Mouse (Mus musculus) heart, adult 2 months (tissue): Measurements from ENCODE around the gene Med20. TPM values are rescaled to one million over a fixed set of nuclear protein-coding genes. Genes with fewer than 3 reads are reported as not detected.

Source experiments
- DNase-seq, 2 experiments: peaks; one replicate each; pipeline ENCODE4 v3.0.0; 2021
- H3K27ac ChIP-seq: fragments of 200-600 bp; 2 replicates; pipeline ENCODE4 v1.8.1; 2022
- H3K27me3 ChIP-seq: fragments of 200-500 bp; 2 replicates; pipeline ENCODE4 v1.6.1; 2012; ENCODE audit warnings: mild to moderate bottlenecking, low read length, inconsistent platforms, mixed read lengths; ENCODE audit not compliant: control insufficient read depth, insufficient read depth
- H3K36me3 ChIP-seq: fragments of 200-500 bp; 2 replicates; pipeline ENCODE4 v1.6.1; 2012; ENCODE audit warnings: low read length, inconsistent platforms; ENCODE audit not compliant: control insufficient read depth, insufficient read depth
- H3K4me1 ChIP-seq: fragments of 200-500 bp; 2 replicates; pipeline ENCODE4 v1.6.1; 2011; ENCODE audit warnings: low read length; ENCODE audit not compliant: control insufficient read depth, insufficient read depth
- H3K4me3 ChIP-seq: fragments of 200-600 bp; 2 replicates; pipeline ENCODE4 v1.8.1; 2022
- H3K79me2 ChIP-seq: fragments of 200-500 bp; replicated peaks from 2 replicates; pipeline ENCODE4 v1.6.1; 2012; ENCODE audit warnings: mild to moderate bottlenecking, inconsistent platforms, low read length, moderate library complexity, mixed read lengths; ENCODE audit not compliant: control insufficient read depth, insufficient read depth
- H3K9ac ChIP-seq: fragments of 200-500 bp; 2 replicates; pipeline ENCODE4 v1.6.1; 2012; ENCODE audit warnings: low read depth, mild to moderate bottlenecking, control low read depth, inconsistent platforms, low read length, mixed read lengths
- CTCF ChIP-seq: fragments of 200-600 bp; IDR thresholded peaks from 2 replicates; pipeline ENCODE4 v1.8.1; 2022; ENCODE audit warnings: antibody characterized with exemption, mild to moderate bottlenecking, moderate library complexity
- EP300 ChIP-seq: fragments of 200-500 bp; IDR thresholded peaks from 2 replicates; pipeline ENCODE4 v1.6.1; 2011; ENCODE audit warnings: low read depth, low read length, control low read depth; ENCODE audit not compliant: insufficient read depth
- POLR2A ChIP-seq: fragments of 200-500 bp; IDR thresholded peaks from 2 replicates; pipeline ENCODE4 v1.6.1; 2011; ENCODE audit warnings: mild to moderate bottlenecking, low read depth, low read length, control low read depth; ENCODE audit not compliant: insufficient read depth
- WGBS: fragments of 180-500 bp; shearing (Covaris S2); methylation state at CpG from one replicate; pipeline ENCODE4 v1.1.7; 2018; 5-methylcytosine and 5-hydroxymethylcytosine counted together
- intact Hi-C: fragments of 180-260 bp; cut with DNase I; formaldehyde crosslinking; loops from one replicate; pipeline ENCODE4 v1.15.1; 2025
- polyA plus RNA-seq: library from polyadenylated mRNA; depleted of rRNA; stranded (reverse); fragments of >200 nt; gene quantifications from 2 replicates; pipeline ENCODE4 v1.2.3, GENCODE M21; 2012
- total RNA-seq, 2 experiments: library from RNA; stranded (reverse); gene quantifications; 2 replicates each; pipeline ENCODE4 v1.2.3; 2021

Gene Med20
- total and polyA plus RNA-seq, 3 experiments = 13.5 to 17.4 (median 15.0) TPM

DNA sequence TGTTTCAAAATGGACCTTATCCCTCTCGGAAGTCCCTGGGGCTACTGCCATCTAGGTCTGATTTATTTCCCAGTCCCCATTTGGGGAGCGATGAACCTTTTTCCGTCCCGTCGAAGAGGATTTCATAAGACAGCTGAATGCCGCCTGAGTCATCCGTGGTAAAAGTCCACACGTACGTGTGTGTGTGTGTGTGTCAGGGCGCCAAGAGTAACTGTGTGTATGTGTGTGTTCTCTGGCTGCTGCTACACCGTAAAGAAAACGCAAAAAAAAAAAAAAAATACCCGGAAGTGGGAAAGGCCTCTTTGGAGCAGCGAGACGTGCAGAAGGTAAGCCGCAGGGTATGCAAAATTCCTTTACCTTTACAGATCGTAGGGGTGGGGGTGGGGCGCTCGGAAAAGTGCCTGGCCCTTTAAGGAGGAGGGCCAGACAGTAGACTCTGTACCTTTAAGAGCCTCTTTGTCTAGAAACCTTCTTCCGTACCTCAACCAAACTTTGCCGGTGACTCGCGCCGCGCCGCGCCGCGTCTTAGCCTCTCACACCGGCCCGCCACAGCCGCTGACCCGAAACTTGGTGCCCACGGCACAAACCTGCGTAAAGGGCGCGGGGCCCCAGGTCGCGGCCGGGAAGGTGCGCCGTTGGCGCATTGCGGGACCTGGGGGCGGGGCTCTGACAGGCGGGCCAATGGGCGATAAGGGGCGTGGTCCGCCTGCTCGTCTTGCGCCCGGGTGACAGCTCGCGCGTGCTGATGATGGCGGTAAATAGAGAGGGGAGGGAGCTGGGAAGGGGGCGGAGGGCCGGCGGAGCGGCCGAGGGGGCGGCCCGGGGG, 17.7 kb downstream of the Med20 start:
- H3K27ac ChIP-seq = peak overlapping the region; percentile 95
- H3K79me2 ChIP-seq = no peaks in the 10 kb centered on the region
- no peaks in the 10 kb centered on the region for H3K27me3 ChIP-seq
- intact Hi-C loops = loop anchor here (1.0 kb wide), 1 partner anchor 59 kb away; the partner anchor contains the start of gene Tomm6
- peaks cover 1% of the 10 kb centered on the region for H3K4me1 ChIP-seq
- peak overlapping the region; percentile 87 for H3K4me3 ChIP-seq
- WGBS = under 1% methylated on average over 63 of the region's 63 CpGs
- TF ChIP-seq CTCF (no peak), EP300 (0 out of 2 replicates have a peak, but pooled peaks have one; percentile 16), POLR2A (peak; percentile 24; the same call in 1 of the 2 replicates)
- DNase-seq = peak; percentile 95 to 96
- peaks cover 2% of the 10 kb centered on the region for H3K36me3 ChIP-seq
- H3K9ac ChIP-seq = peak overlapping the region; percentile 78

DNA sequence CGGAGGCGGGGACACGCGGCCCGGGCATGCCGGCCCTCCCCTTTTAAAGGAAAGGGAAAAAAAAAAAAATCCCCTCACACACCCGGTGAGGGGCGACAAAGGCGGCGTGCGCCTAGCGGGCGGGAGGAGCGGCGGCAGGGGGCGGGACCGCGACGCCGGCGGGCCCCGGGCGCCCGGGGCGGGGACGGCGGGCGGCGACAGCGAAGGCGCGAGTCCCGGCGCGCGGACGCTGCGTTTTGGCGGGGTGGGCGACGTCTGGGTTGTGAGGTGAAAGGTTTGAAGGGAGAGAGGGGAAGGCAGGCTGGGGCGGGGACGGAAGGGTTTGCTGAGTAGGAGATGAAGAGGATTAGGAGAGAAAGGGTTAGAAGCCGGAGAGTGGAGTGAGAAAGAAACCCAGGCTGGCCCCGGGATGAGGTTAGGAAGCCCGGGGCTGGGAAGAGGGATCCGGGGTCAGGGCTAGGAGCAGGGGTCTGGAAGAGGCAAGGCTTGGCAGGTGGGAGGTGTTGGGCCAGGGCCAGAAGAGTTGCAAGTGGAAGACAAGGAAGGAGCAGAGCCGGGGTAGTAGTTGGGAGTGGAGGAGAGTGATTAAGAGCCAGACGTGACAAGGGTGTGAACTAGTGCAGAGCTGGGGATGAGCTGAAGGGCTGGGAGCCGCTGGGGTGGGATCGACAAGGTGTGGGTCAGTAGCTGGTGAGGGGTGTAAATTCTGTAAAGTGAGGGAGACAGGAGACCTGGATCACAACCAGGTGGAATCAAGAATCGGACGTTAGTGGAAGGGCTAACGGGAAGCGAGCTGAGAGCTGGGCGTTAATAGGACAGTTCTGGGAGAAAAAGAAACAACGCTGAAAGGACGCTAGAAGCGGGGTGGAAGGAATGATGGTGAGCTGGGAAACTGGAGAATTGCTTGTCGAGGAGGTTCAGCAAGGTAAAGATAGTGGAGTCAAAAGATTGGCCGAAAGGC, 18.6 kb downstream of the Med20 start:
- H3K79me2 ChIP-seq = no peaks in the 10 kb centered on the region
- H3K27ac ChIP-seq = peak overlapping the region; percentile 95
- peaks cover 1% of the 10 kb centered on the region for H3K4me1 ChIP-seq
- intact Hi-C loops = loop anchor here (1.0 kb wide), 1 partner anchor 58 kb away; the partner anchor contains the start of gene Tomm6
- peaks cover 2% of the 10 kb centered on the region; the same call in 1 of the 2 replicates for H3K36me3 ChIP-seq
- H3K27me3 ChIP-seq = no peaks in the 10 kb centered on the region
- under 1% methylated on average over 60 of the region's 61 CpGs for WGBS
- TF ChIP-seq EP300 (no peak), POLR2A (no peak), CTCF (peak; percentile 57)
- peak overlapping the region; percentile 87 for H3K4me3 ChIP-seq
- H3K9ac ChIP-seq = peak overlapping the region; percentile 78
- no peak for DNase-seq

DNA sequence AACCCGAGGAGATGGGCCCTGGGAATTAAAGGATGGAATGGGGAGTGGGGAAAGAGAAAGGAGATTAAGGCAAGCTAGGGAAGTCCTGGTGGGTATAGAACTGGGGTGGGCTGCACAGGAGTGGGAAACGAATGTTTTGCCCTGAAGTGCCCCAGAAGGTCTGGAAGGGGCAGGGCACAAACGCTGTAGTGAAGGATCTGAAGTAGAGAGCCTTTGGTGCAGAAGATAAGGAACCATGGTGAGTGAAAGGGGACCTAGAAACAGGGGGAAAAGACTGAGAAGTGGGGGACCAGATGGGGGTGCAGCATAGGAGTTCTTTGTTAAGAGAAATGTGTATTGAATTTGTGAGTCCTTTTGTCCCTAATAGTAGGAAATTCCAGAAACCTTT, 19.3 kb downstream of the Med20 start, which contains the start of gene Usp49:
Gene Usp49, plus strand, starts transcription at position 13 of the 388 bp plus-strand sequence.
- Histone ChIP-seq H3K79me2 (no peaks in the 10 kb centered on the region; the same call in 1 of the 2 replicates), H3K9ac (peak within 1 kb of the TSS; percentile 78), H3K36me3 (no peaks in the 10 kb centered on the region), H3K27me3 (no peaks in the 10 kb centered on the region), H3K27ac (peak within 1 kb of the TSS; percentile 95), H3K4me3 (peak within 1 kb of the TSS; percentile 87), H3K4me1 (peaks cover 1% of the 10 kb centered on the region)
- no peak for DNase-seq
- TF ChIP-seq CTCF (no peak), EP300 (no peak), POLR2A (no peak)
- intact Hi-C loops = no loop called here
- WGBS = 3% methylated on average over 3 of the region's 3 CpGs

DNA sequence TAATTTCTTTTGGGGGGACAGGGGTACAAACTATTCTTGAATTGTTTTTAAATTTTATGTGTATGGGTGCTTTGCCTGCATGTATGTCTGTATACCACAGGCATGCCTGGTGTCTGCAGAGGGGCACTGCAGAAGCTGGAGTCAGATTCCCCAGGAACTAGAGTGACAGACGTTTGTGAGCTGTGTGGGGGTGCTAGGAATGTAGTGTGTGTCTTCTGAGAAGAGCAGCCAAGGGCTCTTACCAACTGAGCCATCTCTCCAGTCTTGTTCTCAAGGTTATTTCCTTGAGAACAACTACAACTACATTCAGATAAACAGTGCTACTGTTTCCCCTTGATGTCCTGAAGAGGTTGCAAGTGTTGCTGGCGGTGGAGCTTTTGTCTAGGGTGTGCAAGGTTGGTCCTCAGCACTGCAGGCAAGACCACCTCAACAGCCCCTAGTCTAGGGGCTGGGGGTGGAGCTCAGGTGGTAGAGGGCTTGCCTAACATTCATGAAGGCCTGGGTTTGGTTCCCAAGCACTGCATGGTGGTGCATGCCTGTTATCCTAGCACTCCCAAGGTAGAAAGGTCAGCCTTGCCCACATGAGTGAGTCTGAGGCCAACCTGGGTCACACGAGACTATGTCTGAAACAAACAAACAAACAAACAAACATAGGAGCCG, 20.9 kb downstream of the Med20 start:
- no peaks in the 10 kb centered on the region; the same call in 1 of the 2 replicates for H3K79me2 ChIP-seq
- H3K36me3 ChIP-seq = no peaks in the 10 kb centered on the region
- no peak overlapping the region for H3K4me3 ChIP-seq
- no peaks in the 10 kb centered on the region for H3K27me3 ChIP-seq
- TF ChIP-seq EP300 = no peak
- no peak for TF ChIP-seq POLR2A
- no peak for TF ChIP-seq CTCF
- peaks cover 1% of the 10 kb centered on the region for H3K4me1 ChIP-seq
- WGBS = 77% methylated on average over 4 of the region's 4 CpGs
- no peak overlapping the region for H3K27ac ChIP-seq
- intact Hi-C loops = no loop called here
- DNase-seq = no peak
- no peak overlapping the region for H3K9ac ChIP-seq

DNA sequence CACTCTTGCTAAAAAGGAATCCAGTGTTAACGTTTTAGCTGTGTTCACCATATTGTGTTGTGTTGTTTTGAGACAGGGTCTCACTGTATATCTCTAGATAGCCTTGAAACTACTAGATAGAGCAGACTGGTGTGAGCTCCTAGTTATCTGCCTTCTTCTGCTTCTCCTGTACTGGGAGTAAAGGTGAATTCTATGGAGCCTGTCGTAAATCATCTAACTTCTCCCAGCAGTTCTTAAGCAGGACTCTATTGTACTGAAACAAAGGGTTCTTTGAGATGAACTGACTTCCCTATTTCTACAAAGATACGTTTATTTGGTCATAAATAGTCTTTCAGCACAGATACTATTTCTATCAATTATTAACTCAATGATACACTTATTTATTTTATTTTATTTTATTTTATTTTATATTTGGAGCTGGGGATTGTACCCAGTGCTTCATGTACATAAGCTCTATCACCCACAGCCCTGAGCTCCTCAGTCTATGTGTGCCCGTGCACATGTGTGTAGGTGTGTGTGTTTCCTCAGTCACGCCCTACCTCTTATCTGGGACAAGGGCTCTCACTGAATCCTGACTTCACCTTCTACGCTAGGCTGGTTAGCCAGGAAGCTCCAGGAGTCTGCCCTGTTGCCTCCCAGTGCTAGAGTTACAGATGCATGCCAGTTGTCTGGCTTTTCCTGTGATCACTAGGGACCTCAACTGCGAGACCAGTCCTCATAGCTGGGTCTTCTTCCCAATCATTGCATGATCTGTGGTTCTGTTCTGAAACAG, 22.8 kb downstream of the Med20 start:
- DNase-seq = no peak
- no peaks in the 10 kb centered on the region for H3K4me1 ChIP-seq
- intact Hi-C loops = no loop called here
- TF ChIP-seq CTCF (no peak), POLR2A (no peak), EP300 (no peak)
- 80% methylated on average over 7 of the region's 7 CpGs for WGBS
- H3K79me2 ChIP-seq = no peaks in the 10 kb centered on the region; the same call in 1 of the 2 replicates
- H3K9ac ChIP-seq = no peak overlapping the region
- H3K4me3 ChIP-seq = no peak overlapping the region
- H3K36me3 ChIP-seq = no peaks in the 10 kb centered on the region
- H3K27me3 ChIP-seq = no peaks in the 10 kb centered on the region
- no peak overlapping the region for H3K27ac ChIP-seq
